Mouse (Mus musculus): ENCODE measurements around the gene Podxl2. TPM values are rescaled to one million over a fixed set of nuclear protein-coding genes. Genes with fewer than 3 reads are reported as not detected.

The Podxl2 gene
- polyA plus RNA-seq, 1 experiment from 2014 or later, result 52.8 TPM

DNA sequence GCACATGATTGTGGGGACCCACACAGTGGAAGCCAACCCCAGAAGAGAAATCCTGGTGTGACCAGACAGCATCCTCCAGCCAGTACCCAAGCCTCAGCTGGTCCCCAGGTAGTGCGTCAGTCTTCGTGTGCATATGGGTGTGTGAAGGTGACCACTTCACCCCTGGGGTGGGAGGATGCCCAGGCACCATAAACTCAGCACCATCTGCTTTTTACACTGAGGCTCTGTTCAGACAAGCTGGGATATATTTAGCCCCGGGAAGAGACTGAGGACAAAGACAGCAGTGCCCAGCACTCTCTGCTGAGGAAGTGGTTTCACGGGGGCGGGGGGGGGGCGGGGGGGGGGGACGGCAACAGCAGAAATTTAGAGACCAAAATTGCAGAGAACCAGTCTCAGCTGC is 63.4 kb downstream of the Podxl2 start:
- H3K4me1 ChIP-seq (ENCODE audit: control insufficient read depth, insufficient read depth, low read length), result peaks cover 18% of the 10 kb centered on the region; the same call in 1 of the 2 replicates
- peak overlapping the region; percentile 74; the same call in 1 of the 2 replicates for H3K27ac ChIP-seq (ENCODE audit: low read depth, low read length)
- H3K9me3 ChIP-seq (ENCODE audit: control insufficient read depth, low read length), result no peaks in the 10 kb centered on the region
- H3K4me3 ChIP-seq (ENCODE audit: low read length), result no peak overlapping the region
- 49% methylated on average over 3 of the region's 7 CpGs for WGBS
- H3K4me2 ChIP-seq (replicated peaks; ENCODE audit: low read depth, low read length), result no peak overlapping the region
- no peak overlapping the region for H3K9ac ChIP-seq (ENCODE audit: low read depth, low read length)
- no peaks in the 10 kb centered on the region for H3K27me3 ChIP-seq (ENCODE audit: control insufficient read depth, insufficient read depth, low read length)
- ATAC-seq (ENCODE audit: low FRiP score, low TSS enrichment), result no peak
- H3K36me3 ChIP-seq (ENCODE audit: control insufficient read depth, insufficient read depth, low read length), result no peaks in the 10 kb centered on the region

DNA sequence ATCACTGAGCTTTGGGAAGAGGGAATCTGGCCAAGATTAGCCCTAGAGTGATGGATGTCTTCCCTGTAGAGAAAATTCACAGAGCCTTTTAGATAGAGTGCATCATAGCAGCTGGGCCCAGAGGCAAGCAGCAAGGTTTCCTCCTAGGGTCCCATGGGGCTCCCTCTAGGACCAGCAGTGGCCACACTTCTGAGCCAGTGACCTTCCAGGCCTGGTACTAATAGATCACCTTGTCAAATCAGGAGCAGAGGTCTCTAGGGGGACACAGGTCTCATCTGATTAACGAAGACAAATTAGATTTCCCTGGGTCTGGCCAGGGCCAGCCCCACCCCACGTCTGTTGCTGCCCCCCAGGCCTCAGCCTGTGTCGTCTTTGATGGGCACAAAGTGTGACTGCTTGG is 64.6 kb downstream of the Podxl2 start:
- WGBS, result 22% methylated on average over 3 of the region's 3 CpGs
- H3K27me3 ChIP-seq (ENCODE audit: control insufficient read depth, insufficient read depth, low read length), result no peaks in the 10 kb centered on the region
- no peak for ATAC-seq (ENCODE audit: low FRiP score, low TSS enrichment)
- H3K27ac ChIP-seq (ENCODE audit: low read depth, low read length), result no peak overlapping the region
- H3K9me3 ChIP-seq (ENCODE audit: control insufficient read depth, low read length), result no peaks in the 10 kb centered on the region
- H3K9ac ChIP-seq (ENCODE audit: low read depth, low read length), result no peak overlapping the region
- H3K36me3 ChIP-seq (ENCODE audit: control insufficient read depth, insufficient read depth, low read length), result no peaks in the 10 kb centered on the region
- peaks cover 18% of the 10 kb centered on the region; the same call in 1 of the 2 replicates for H3K4me1 ChIP-seq (ENCODE audit: control insufficient read depth, insufficient read depth, low read length)
- H3K4me2 ChIP-seq (replicated peaks; ENCODE audit: low read depth, low read length), result no peak overlapping the region
- no peak overlapping the region for H3K4me3 ChIP-seq (ENCODE audit: low read length)

DNA sequence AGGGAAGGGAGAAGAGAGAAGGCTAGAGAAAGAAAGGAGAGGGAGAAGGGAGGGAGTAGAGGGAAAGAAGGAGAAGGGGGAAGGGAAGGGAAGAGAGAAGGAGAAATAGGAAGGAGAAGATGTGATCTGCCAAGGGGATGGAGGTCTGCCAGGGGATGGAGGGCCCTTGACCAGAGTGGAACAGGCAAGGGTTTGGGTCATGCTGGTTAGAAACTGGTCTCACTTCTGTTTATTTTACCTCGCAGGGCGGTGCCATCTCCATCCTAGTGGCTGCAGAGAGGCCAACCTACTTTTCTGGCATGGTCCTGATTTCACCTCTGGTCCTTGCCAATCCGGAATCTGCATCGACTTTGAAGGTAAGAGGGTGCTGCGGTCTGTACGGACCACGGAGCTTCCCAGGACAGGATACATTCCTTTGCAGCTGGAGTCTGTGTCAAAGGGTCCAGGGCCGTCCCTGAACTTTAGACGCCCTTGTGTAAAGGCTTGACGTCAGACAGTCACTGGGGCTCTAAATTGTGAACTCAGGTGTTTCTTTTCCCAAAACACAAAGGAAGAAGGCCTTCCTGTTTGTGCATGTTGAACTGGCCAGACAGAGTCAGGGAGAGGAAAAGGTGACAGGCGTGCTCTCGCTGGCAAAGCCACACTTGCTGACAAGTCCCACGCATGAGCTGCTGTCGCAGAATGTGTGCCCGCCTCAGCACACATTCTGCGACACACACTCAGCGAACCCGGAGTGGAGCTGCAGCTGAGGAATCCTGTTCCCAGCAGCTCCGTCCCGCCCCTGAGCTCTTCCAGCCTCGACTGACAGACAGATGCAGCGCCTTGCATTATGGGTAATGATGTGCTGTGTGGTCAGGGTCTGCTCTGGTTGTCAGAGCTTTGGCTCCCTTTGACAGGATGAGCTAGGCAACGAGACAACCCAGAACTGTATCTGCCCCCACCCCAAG is 65.5 kb downstream of the Podxl2 start:
- Histone ChIP-seq H3K9ac (ENCODE audit: low read depth, low read length) (no peak overlapping the region), H3K4me3 (ENCODE audit: low read length) (no peak overlapping the region), H3K27ac (ENCODE audit: low read depth, low read length) (no peak overlapping the region), H3K27me3 (ENCODE audit: control insufficient read depth, insufficient read depth, low read length) (no peaks in the 10 kb centered on the region), H3K9me3 (ENCODE audit: control insufficient read depth, low read length) (no peaks in the 10 kb centered on the region), H3K4me2 (replicated peaks; ENCODE audit: low read depth, low read length) (no peak overlapping the region), H3K4me1 (ENCODE audit: control insufficient read depth, insufficient read depth, low read length) (peaks cover 18% of the 10 kb centered on the region; the same call in 1 of the 2 replicates), H3K36me3 (ENCODE audit: control insufficient read depth, insufficient read depth, low read length) (no peaks in the 10 kb centered on the region)
- ATAC-seq (ENCODE audit: low FRiP score, low TSS enrichment), result no peak
- WGBS, result 59% methylated on average over 23 of the region's 23 CpGs

DNA sequence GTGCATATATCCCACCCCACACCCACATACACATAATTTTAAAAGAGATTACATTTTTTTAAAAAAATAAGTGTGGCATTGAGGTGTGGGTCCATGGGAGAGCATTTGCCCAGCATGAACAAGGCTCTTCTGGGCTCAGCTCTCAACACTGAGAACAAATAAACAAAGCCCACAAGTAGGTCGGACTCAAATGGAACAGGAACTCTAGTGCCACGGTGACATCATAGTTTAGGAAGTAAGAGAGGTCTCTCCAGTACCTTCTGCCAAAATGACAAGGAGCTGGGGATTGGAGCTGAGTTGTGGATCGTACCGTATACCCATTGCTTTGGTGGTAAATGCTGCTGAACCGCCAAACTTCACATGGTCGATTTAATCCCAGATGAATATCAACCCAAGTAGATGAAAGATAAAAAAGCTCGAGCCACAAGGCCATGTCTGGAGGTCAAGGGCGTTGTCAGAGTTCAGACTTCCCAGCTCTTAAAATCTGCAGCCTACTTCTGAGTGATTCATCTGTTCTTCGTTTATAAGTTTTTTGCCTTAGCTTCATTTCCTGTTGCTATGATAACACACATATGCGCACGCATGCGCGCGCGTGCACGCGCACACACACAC is 69.8 kb downstream of the Podxl2 start:
- 83% methylated on average over 17 of the region's 17 CpGs for WGBS
- no peak for ATAC-seq (ENCODE audit: low FRiP score, low TSS enrichment)

DNA sequence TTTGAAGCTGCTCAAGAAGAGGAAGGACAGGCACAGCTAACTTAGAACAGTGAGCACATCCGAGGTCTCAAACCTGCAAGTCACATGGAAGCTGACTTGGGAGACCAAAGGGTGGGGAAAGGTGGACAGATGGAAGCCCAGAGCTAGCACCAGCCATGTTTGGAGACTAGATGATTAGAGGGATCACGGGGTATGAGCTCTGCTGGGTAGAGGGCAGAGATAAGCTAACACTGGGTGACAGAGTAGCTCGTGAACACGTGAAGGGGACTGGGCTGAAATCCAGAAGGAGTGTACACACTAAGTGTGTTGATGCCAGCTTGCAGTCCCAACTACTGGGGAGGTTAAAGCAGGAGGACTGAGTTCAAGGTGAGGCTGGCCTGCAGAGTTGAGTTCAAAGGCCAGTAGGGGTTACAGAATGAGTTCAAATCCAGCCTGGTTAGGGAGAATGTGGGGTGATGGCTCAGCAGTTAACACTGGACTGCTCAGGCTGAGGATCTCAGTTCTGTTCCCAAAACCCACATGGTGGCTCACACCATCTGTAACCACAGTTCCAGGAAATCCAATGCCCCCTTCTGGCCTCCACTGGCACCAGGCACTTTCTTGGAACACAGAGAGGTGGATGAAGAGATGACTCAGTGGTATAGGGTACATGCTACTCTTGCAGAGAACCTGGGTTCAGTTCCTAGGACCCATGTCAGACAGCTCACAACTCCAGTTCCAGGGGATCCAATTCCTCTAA is 70.7 kb downstream of the Podxl2 start:
- Histone ChIP-seq H3K27me3 (ENCODE audit: control insufficient read depth, insufficient read depth, low read length) (no peaks in the 10 kb centered on the region), H3K4me2 (replicated peaks; ENCODE audit: low read depth, low read length) (no peak overlapping the region), H3K36me3 (ENCODE audit: control insufficient read depth, insufficient read depth, low read length) (no peaks in the 10 kb centered on the region), H3K9ac (ENCODE audit: low read depth, low read length) (no peak overlapping the region), H3K4me3 (ENCODE audit: low read length) (no peak overlapping the region), H3K27ac (ENCODE audit: low read depth, low read length) (no peak overlapping the region), H3K4me1 (ENCODE audit: control insufficient read depth, insufficient read depth, low read length) (0 out of 2 replicates have a peak, but pooled peaks cover 6% of the 10 kb centered on the region), H3K9me3 (ENCODE audit: control insufficient read depth, low read length) (no peaks in the 10 kb centered on the region)
- WGBS, result 89% methylated on average over 4 of the region's 4 CpGs
- ATAC-seq (ENCODE audit: low FRiP score, low TSS enrichment), result no peak

More for the DNA sequence above, 69.8 kb downstream of the Podxl2 start:
- H3K36me3 ChIP-seq (ENCODE audit: control insufficient read depth, insufficient read depth, low read length), result no peaks in the 10 kb centered on the region
- H3K4me3 ChIP-seq (ENCODE audit: low read length), result no peak overlapping the region
- H3K4me2 ChIP-seq (replicated peaks; ENCODE audit: low read depth, low read length), result no peak overlapping the region
- H3K9ac ChIP-seq (ENCODE audit: low read depth, low read length), result no peak overlapping the region
- H3K4me1 ChIP-seq (ENCODE audit: control insufficient read depth, insufficient read depth, low read length), result 0 out of 2 replicates have a peak, but pooled peaks cover 13% of the 10 kb centered on the region
- H3K27ac ChIP-seq (ENCODE audit: low read depth, low read length), result no peak overlapping the region
- H3K9me3 ChIP-seq (ENCODE audit: control insufficient read depth, low read length), result no peaks in the 10 kb centered on the region
- no peaks in the 10 kb centered on the region for H3K27me3 ChIP-seq (ENCODE audit: control insufficient read depth, insufficient read depth, low read length)

DNA sequence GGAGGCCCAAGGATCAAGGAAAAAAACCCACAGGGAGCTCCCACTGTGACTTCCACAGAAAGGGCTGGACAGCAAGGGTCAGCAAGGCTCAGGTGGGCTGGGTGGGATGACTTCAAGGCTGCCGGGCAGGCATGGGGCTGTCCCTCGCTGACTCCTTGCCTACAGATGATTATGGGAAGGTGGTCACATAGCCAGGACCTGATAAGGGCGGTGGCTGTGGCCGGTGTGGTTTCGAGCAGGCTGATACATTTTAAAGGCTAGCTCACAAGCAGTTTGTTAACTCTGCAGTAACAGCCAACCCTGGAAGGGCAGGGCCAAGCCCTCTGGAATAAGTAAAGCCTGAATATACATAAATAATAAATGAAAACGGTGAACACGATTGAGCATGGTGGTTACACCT is 71.8 kb downstream of the Podxl2 start:
- WGBS, result 84% methylated on average over 7 of the region's 7 CpGs
- Histone ChIP-seq H3K4me2 (replicated peaks; ENCODE audit: low read depth, low read length) (no peak overlapping the region), H3K4me3 (ENCODE audit: low read length) (no peak overlapping the region), H3K4me1 (ENCODE audit: control insufficient read depth, insufficient read depth, low read length) (0 out of 2 replicates have a peak, but pooled peaks cover 6% of the 10 kb centered on the region), H3K36me3 (ENCODE audit: control insufficient read depth, insufficient read depth, low read length) (no peaks in the 10 kb centered on the region), H3K9ac (ENCODE audit: low read depth, low read length) (no peak overlapping the region), H3K27me3 (ENCODE audit: control insufficient read depth, insufficient read depth, low read length) (no peaks in the 10 kb centered on the region), H3K9me3 (ENCODE audit: control insufficient read depth, low read length) (no peaks in the 10 kb centered on the region), H3K27ac (ENCODE audit: low read depth, low read length) (no peak overlapping the region)
- ATAC-seq (ENCODE audit: low FRiP score, low TSS enrichment), result no peak

DNA sequence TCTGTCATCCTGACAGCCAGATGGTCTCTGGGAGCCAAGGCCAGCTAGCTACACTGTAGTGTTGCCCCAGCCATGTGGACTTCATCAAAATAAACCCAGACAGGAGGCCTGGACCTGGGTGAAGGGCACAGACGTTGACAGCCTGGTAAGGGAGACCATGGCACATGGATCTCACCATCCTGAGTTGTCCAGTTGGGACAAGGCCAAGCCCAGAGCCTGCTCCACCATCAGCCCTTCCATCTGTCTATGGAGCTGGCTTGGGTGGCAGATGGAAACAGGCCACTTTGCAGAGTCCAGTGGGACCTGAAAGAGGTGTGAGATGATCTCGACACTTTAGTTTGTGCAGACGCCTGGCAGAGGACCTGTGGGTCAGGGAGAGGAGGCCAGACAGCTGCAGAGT is 74.1 kb downstream of the Podxl2 start:
- no peak overlapping the region for H3K4me2 ChIP-seq (replicated peaks; ENCODE audit: low read depth, low read length)
- 27% methylated on average over 3 of the region's 3 CpGs for WGBS
- H3K27me3 ChIP-seq (ENCODE audit: control insufficient read depth, insufficient read depth, low read length), result no peaks in the 10 kb centered on the region
- H3K4me3 ChIP-seq (ENCODE audit: low read length), result no peak overlapping the region
- no peaks in the 10 kb centered on the region for H3K9me3 ChIP-seq (ENCODE audit: control insufficient read depth, low read length)
- H3K4me1 ChIP-seq (ENCODE audit: control insufficient read depth, insufficient read depth, low read length), result 0 out of 2 replicates have a peak, but pooled peaks cover 3% of the 10 kb centered on the region
- H3K9ac ChIP-seq (ENCODE audit: low read depth, low read length), result no peak overlapping the region
- 0 out of 2 replicates have a peak, but pooled peaks have one; percentile 20 for ATAC-seq (ENCODE audit: low FRiP score, low TSS enrichment)
- H3K27ac ChIP-seq (ENCODE audit: low read depth, low read length), result no peak overlapping the region
- H3K36me3 ChIP-seq (ENCODE audit: control insufficient read depth, insufficient read depth, low read length), result no peaks in the 10 kb centered on the region

DNA sequence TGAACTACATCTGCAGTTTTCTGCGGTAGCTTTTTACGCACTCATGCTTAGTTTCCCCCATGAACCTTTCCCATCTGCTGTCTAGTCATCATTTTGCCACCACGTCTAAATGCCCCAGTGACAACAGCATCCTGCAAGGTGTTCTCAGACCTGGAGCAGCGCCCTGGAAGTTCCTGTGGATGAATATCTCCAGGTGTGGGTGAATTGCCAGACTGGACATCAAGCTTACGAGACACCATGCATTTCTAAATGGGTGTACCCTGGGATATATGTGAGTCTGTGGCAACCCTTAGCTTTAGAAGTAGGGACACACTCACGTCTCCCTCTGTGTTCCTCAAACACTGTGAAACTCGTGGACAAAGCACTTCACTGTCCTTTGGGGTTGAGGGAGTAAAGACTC is 74.7 kb downstream of the Podxl2 start:
- no peaks in the 10 kb centered on the region for H3K36me3 ChIP-seq (ENCODE audit: control insufficient read depth, insufficient read depth, low read length)
- no peak for ATAC-seq (ENCODE audit: low FRiP score, low TSS enrichment)
- no peak overlapping the region for H3K4me3 ChIP-seq (ENCODE audit: low read length)
- H3K4me1 ChIP-seq (ENCODE audit: control insufficient read depth, insufficient read depth, low read length), result 0 out of 2 replicates have a peak, but pooled peaks cover 3% of the 10 kb centered on the region
- H3K27me3 ChIP-seq (ENCODE audit: control insufficient read depth, insufficient read depth, low read length), result no peaks in the 10 kb centered on the region
- WGBS, result 80% methylated on average over 7 of the region's 7 CpGs
- no peak overlapping the region for H3K9ac ChIP-seq (ENCODE audit: low read depth, low read length)
- no peak overlapping the region for H3K27ac ChIP-seq (ENCODE audit: low read depth, low read length)
- H3K9me3 ChIP-seq (ENCODE audit: control insufficient read depth, low read length), result no peaks in the 10 kb centered on the region
- no peak overlapping the region for H3K4me2 ChIP-seq (replicated peaks; ENCODE audit: low read depth, low read length)

All from kidney, embryonic 14.5 days (tissue).